Mouse (Mus musculus) kidney, adult 9 months (tissue): ENCODE measurements around the gene Rps12-ps3.

Experiments
- DNase-seq: peaks from one replicate; pipeline ENCODE4 v3.0.0; 2022

The Rps12-ps3 gene

GRCm38 (mm10) chr19:59321990-59322389, at the start of gene Rps12-ps3:
Gene Rps12-ps3, plus strand, starts transcription at chr19:59322290.
- no peak for DNase-seq

GRCm38 (mm10) chr19:59273190-59273589, 48.9 kb upstream of the Rps12-ps3 start:
- DNase-seq: no peak

GRCm38 (mm10) chr19:59276354-59276753, 45.7 kb upstream of the Rps12-ps3 start:
- DNase-seq: no peak

GRCm38 (mm10) chr19:59280841-59281240, 41.2 kb upstream of the Rps12-ps3 start:
- no peak for DNase-seq

- DNase-seq: no peak
Observed at GRCm38 (mm10) chr19:59282001-59282400, 40.1 kb upstream of the Rps12-ps3 start.

GRCm38 (mm10) chr19:59289042-59289441, 33.0 kb upstream of the Rps12-ps3 start:
- DNase-seq: no peak

GRCm38 (mm10) chr19:59289811-59290210, 32.3 kb upstream of the Rps12-ps3 start:
- DNase-seq: no peak

- no peak for DNase-seq
Observed at GRCm38 (mm10) chr19:59292183-59292839, 29.8 kb upstream of the Rps12-ps3 start.

- DNase-seq: no peak
Observed at GRCm38 (mm10) chr19:59315308-59315707, 6.8 kb upstream of the Rps12-ps3 start.

GRCm38 (mm10) chr19:59316571-59316970, 5.5 kb upstream of the Rps12-ps3 start:
- DNase-seq: peak; percentile 18

- no peak for DNase-seq
Observed at GRCm38 (mm10) chr19:59330816-59331225, 8.7 kb downstream of the Rps12-ps3 start.

- no peak for DNase-seq
Observed at GRCm38 (mm10) chr19:59336655-59337054, 14.6 kb downstream of the Rps12-ps3 start.

GRCm38 (mm10) chr19:59337872-59338681, 16.0 kb downstream of the Rps12-ps3 start:
- DNase-seq: no peak

- DNase-seq: no peak
Observed at GRCm38 (mm10) chr19:59339908-59340307, 17.8 kb downstream of the Rps12-ps3 start.

GRCm38 (mm10) chr19:59342964-59343363, 20.9 kb downstream of the Rps12-ps3 start:
- DNase-seq: no peak

GRCm38 (mm10) chr19:59344304-59344711, 22.2 kb downstream of the Rps12-ps3 start:
- peak; percentile 28 for DNase-seq

GRCm38 (mm10) chr19:59345081-59345657, 23.1 kb downstream of the Rps12-ps3 start:
- DNase-seq: peak; percentile 48

- peak; percentile 86 for DNase-seq
Observed at GRCm38 (mm10) chr19:59345658-59346283, 23.7 kb downstream of the Rps12-ps3 start, which contains the start of gene Pdzd8. Gene Pdzd8, minus strand, starts transcription at chr19:59345780.

GRCm38 (mm10) chr19:59346325-59346724, 24.2 kb downstream of the Rps12-ps3 start:
- no peak for DNase-seq

- no peak for DNase-seq
Observed at GRCm38 (mm10) chr19:59349329-59349960, 27.4 kb downstream of the Rps12-ps3 start.

GRCm38 (mm10) chr19:59350273-59350903, 28.3 kb downstream of the Rps12-ps3 start:
- no peak for DNase-seq
